Mouse (Mus musculus) heart, embryonic 10.5 days (tissue): ENCODE data around the gene Ebf3. TPM values are rescaled to one million over a fixed set of nuclear protein-coding genes. Genes with fewer than 3 reads are reported as not detected.

ENCODE experiments used
- DNase-seq: peaks from one replicate; pipeline ENCODE4 v3.0.0-alpha.2; 2017; ENCODE audit warnings: low spot score
- H3K27ac ChIP-seq: fragments of 300-500 bp; sonication (generic); 2 replicates; pipeline ENCODE4 v1.5.1; 2016; ENCODE audit warnings: mild to moderate bottlenecking
- H3K27me3 ChIP-seq: fragments of 300-500 bp; sonication (generic); 2 replicates; pipeline ENCODE4 v1.6.1; 2016; ENCODE audit warnings: mild to moderate bottlenecking; ENCODE audit not compliant: poor library complexity, insufficient read depth, severe bottlenecking
- H3K36me3 ChIP-seq: fragments of 300-500 bp; sonication (generic); 2 replicates; pipeline ENCODE4 v1.6.1; 2016; ENCODE audit warnings: mild to moderate bottlenecking, moderate library complexity
- H3K4me1 ChIP-seq: fragments of 300-500 bp; sonication (generic); 2 replicates; pipeline ENCODE4 v1.6.1; 2016; ENCODE audit warnings: mild to moderate bottlenecking
- H3K4me3 ChIP-seq: fragments of 300-500 bp; sonication (generic); 2 replicates; pipeline ENCODE4 v1.5.1; 2016; ENCODE audit warnings: mild to moderate bottlenecking, moderate library complexity
- H3K9me3 ChIP-seq: fragments of 300-500 bp; sonication (generic); 2 replicates; pipeline ENCODE4 v1.6.1; 2016; ENCODE audit warnings: mild to moderate bottlenecking, moderate library complexity
- WGBS: fragments of 180-500 bp; shearing (Covaris S2); methylation state at CpG from one replicate; pipeline ENCODE4 v1.1.7; 2016; 5-methylcytosine and 5-hydroxymethylcytosine counted together
- polyA plus RNA-seq: library from polyadenylated mRNA; unstranded; fragments of >200 nt; fragmentation: Nextera tagmentation; extraction: Ambion mirVana; gene quantifications from 2 replicates; pipeline ENCODE4 v1.2.1, GENCODE M21; 2016

Gene Ebf3
- polyA plus RNA-seq, 1 experiment from 2014 or later, result 3.5 TPM

GRCm38 (mm10) chr7:137297131-137297530 lies 17.1 kb downstream of the Ebf3 start:
- no peak for DNase-seq

DNA sequence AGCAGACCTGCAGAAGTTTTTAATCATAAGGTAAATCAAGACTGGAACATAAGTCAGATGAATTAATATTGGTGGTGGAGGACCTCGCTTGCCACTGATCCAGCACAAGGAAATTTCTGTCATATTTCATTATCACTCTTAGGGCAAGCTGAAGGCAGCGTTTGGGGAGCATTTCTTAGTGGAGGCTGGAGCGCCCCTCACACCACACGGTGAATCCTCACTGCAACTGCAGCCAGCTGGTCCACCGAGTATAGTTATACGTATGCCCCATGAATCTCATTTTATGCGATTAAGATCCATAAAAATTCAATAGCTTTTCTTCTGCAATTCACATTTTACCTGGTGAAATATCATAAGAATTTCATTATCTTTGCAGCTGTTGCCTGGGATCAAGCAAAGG lies 18.6 kb downstream of the Ebf3 start:
- no peak for DNase-seq
- Histone ChIP-seq H3K27ac (no peak overlapping the region), H3K9me3 (no peaks in the 10 kb centered on the region), H3K4me1 (peaks cover 14% of the 10 kb centered on the region; the same call in 1 of the 2 replicates), H3K36me3 (no peaks in the 10 kb centered on the region), H3K4me3 (no peak overlapping the region), H3K27me3 (peaks cover 38% of the 10 kb centered on the region)
- 79% methylated on average over 7 of the region's 7 CpGs for WGBS

More at GRCm38 (mm10) chr7:137297131-137297530, 17.1 kb downstream of the Ebf3 start:
- no peak overlapping the region for H3K27ac ChIP-seq
- peaks cover 27% of the 10 kb centered on the region for H3K4me1 ChIP-seq
- 62% methylated on average over 7 of the region's 7 CpGs for WGBS
- H3K36me3 ChIP-seq, result no peaks in the 10 kb centered on the region
- H3K4me3 ChIP-seq, result no peak overlapping the region
- no peaks in the 10 kb centered on the region for H3K9me3 ChIP-seq
- peaks cover 38% of the 10 kb centered on the region for H3K27me3 ChIP-seq

GRCm38 (mm10) chr7:137294446-137294845 lies 19.8 kb downstream of the Ebf3 start:
- H3K4me3 ChIP-seq, result no peak overlapping the region
- no peaks in the 10 kb centered on the region for H3K36me3 ChIP-seq
- no peaks in the 10 kb centered on the region for H3K9me3 ChIP-seq
- 87% methylated on average over 7 of the region's 7 CpGs for WGBS
- no peak for DNase-seq
- H3K4me1 ChIP-seq, result peaks cover 6% of the 10 kb centered on the region; the same call in 1 of the 2 replicates
- H3K27me3 ChIP-seq, result peaks cover 26% of the 10 kb centered on the region
- H3K27ac ChIP-seq, result no peak overlapping the region

GRCm38 (mm10) chr7:137289290-137289957 lies 24.8 kb downstream of the Ebf3 start:
- no peak overlapping the region for H3K4me3 ChIP-seq
- 45% methylated on average over 3 of the region's 3 CpGs for WGBS

DNA sequence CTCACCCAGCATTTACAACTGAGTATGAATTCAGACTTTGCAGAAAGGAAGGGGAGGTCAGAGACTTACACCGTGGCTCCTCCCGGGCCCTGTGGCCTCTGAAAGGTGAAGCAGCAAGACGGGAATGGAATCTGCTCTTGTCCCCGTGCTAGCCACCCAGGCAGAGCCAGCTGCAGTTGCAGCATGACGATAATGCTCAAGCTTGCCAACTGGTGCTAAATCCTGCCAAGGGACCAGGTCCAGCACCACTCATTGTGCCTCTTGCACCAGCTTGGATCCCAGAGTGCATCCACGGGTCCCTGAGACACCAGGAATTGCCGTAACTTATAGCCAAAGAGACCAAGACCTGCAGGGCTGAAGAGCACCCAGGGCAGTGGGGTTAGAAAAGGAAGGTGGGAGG lies 36.1 kb downstream of the Ebf3 start:
- Histone ChIP-seq H3K9me3 (no peaks in the 10 kb centered on the region), H3K36me3 (no peaks in the 10 kb centered on the region), H3K27ac (no peak overlapping the region), H3K4me3 (no peak overlapping the region), H3K4me1 (peaks cover 14% of the 10 kb centered on the region), H3K27me3 (peaks cover 36% of the 10 kb centered on the region)
- no peak for DNase-seq
- WGBS, result 79% methylated on average over 7 of the region's 7 CpGs

More at GRCm38 (mm10) chr7:137289290-137289957, 24.8 kb downstream of the Ebf3 start:
- Histone ChIP-seq H3K9me3 (no peaks in the 10 kb centered on the region), H3K4me1 (peaks cover 5% of the 10 kb centered on the region; the same call in 1 of the 2 replicates), H3K27ac (no peak overlapping the region), H3K36me3 (no peaks in the 10 kb centered on the region), H3K27me3 (no peaks in the 10 kb centered on the region)
- DNase-seq, result no peak

DNA sequence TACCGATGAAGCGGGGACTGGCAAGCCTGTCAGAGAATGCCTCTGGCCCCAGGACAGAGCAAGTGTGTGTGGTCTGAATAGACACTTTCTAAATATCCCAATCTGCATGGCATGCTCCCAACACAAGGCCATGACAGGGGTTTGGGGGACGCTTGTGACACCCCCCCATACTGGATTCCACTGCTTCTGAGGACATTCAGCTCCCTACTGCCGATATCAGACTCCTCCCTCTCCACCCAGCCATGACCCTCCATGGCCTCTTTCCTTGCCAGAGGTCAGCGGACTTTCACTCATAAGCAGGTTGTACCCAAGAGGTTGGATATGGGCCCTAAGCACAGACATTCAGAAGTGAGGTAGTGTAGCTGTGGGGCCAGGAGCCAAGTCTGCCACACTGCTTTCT lies 36.5 kb downstream of the Ebf3 start:
- H3K27me3 ChIP-seq, result peaks cover 36% of the 10 kb centered on the region
- WGBS, result 81% methylated on average over 5 of the region's 5 CpGs
- H3K36me3 ChIP-seq, result no peaks in the 10 kb centered on the region

GRCm38 (mm10) chr7:137272252-137272651 lies 42.0 kb downstream of the Ebf3 start:
- Histone ChIP-seq H3K27ac (no peak overlapping the region), H3K27me3 (peaks cover 56% of the 10 kb centered on the region), H3K36me3 (no peaks in the 10 kb centered on the region), H3K4me1 (peaks cover 26% of the 10 kb centered on the region), H3K9me3 (no peaks in the 10 kb centered on the region), H3K4me3 (no peak overlapping the region)
- DNase-seq, result no peak
- 85% methylated on average over 10 of the region's 10 CpGs for WGBS

More for the DNA sequence above, 36.5 kb downstream of the Ebf3 start:
- H3K4me3 ChIP-seq, result no peak overlapping the region
- DNase-seq, result no peak
- H3K4me1 ChIP-seq, result peaks cover 14% of the 10 kb centered on the region
- no peak overlapping the region for H3K27ac ChIP-seq
- H3K9me3 ChIP-seq, result no peaks in the 10 kb centered on the region

- no peaks in the 10 kb centered on the region for H3K9me3 ChIP-seq
- WGBS, result 59% methylated on average over 8 of the region's 8 CpGs
- no peaks in the 10 kb centered on the region for H3K36me3 ChIP-seq
- no peak overlapping the region for H3K27ac ChIP-seq
- peaks cover 32% of the 10 kb centered on the region for H3K4me1 ChIP-seq
- no peak for DNase-seq
- peaks cover 57% of the 10 kb centered on the region for H3K27me3 ChIP-seq
- H3K4me3 ChIP-seq, result no peak overlapping the region
Observed at GRCm38 (mm10) chr7:137268452-137269155, 45.6 kb downstream of the Ebf3 start.

DNA sequence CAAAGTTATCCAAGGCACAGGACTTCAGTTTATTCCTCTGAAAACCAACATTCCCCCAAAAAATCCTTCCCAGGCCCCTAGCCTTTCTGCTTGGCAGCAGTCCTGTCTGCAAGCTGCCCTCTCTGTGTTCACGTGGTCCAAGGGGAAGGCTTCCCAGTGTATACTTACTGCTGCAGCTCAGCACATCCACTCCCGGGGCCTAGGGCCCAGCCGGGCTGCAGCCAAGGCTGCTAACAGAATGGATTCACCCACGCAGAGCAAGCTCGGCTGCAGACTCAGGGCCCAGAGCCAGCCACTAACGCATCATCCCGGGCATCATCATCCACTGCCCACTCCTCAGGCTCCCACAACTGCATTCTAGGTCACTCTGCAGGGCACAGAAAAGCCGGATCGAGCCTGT lies 46.8 kb downstream of the Ebf3 start:
- H3K27ac ChIP-seq, result no peak overlapping the region; the same call in 1 of the 2 replicates
- H3K4me1 ChIP-seq, result peaks cover 32% of the 10 kb centered on the region
- no peak for DNase-seq
- peaks cover 55% of the 10 kb centered on the region for H3K27me3 ChIP-seq
- H3K36me3 ChIP-seq, result no peaks in the 10 kb centered on the region
- H3K4me3 ChIP-seq, result no peak overlapping the region
- H3K9me3 ChIP-seq, result no peaks in the 10 kb centered on the region
- WGBS, result 75% methylated on average over 9 of the region's 9 CpGs

GRCm38 (mm10) chr7:137266575-137266974 lies 47.7 kb downstream of the Ebf3 start:
- 7% methylated on average over 17 of the region's 17 CpGs for WGBS
- DNase-seq, result no peak
- H3K27me3 ChIP-seq, result peaks cover 53% of the 10 kb centered on the region
- H3K4me3 ChIP-seq, result peak overlapping the region; percentile 36
- H3K36me3 ChIP-seq, result no peaks in the 10 kb centered on the region
- peaks cover 32% of the 10 kb centered on the region for H3K4me1 ChIP-seq
- H3K9me3 ChIP-seq, result no peaks in the 10 kb centered on the region
- peak overlapping the region; percentile 64; the same call in 1 of the 2 replicates for H3K27ac ChIP-seq

- Histone ChIP-seq H3K36me3 (no peaks in the 10 kb centered on the region), H3K27me3 (peaks cover 55% of the 10 kb centered on the region), H3K4me1 (peaks cover 19% of the 10 kb centered on the region), H3K4me3 (no peak overlapping the region), H3K9me3 (no peaks in the 10 kb centered on the region), H3K27ac (no peak overlapping the region)
- WGBS, result 85% methylated on average over 8 of the region's 8 CpGs
- no peak for DNase-seq
Observed at GRCm38 (mm10) chr7:137262330-137262729, 51.9 kb downstream of the Ebf3 start.

DNA sequence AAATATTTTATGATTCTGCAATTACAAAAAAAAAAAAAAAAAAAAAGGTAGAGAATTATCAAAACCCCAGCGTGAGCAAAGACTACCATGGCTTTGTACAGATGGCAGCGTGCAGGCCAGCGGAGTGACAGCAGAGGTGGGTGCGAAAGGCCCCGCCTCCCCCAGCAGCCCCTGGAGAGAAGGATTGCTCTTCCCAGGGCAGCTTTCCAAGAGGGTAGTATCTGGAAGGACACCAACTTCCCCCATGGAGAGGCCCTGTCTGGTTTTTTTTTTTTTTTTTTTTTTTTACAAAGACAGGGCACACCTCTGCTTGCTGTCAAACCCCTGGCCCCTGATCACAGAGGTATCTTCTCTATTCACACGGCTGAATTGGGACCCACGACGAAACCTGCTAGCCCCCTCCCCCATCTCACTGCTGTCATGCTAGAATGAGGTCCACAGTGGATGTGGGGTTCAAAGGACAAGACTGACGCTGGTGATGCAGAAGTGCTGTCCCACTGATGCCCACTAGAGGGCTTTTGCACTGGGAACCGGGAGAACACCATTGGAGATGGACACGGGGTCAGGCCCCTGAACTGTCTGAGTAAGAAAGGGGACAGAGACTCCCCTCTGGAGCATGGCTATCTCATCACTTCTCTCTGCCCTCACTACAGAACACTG lies 67.9 kb downstream of the Ebf3 start:
- no peak overlapping the region for H3K27ac ChIP-seq
- peaks cover 9% of the 10 kb centered on the region; the same call in 1 of the 2 replicates for H3K4me1 ChIP-seq
- peak; percentile 84 for DNase-seq
- H3K27me3 ChIP-seq, result peaks cover 44% of the 10 kb centered on the region
- no peak overlapping the region for H3K4me3 ChIP-seq
- H3K36me3 ChIP-seq, result no peaks in the 10 kb centered on the region
- H3K9me3 ChIP-seq, result no peaks in the 10 kb centered on the region
- WGBS, result 41% methylated on average over 11 of the region's 11 CpGs

GRCm38 (mm10) chr7:137244839-137245238 lies 69.4 kb downstream of the Ebf3 start:
- DNase-seq, result no peak
- WGBS, result 76% methylated on average over 7 of the region's 7 CpGs
- Histone ChIP-seq H3K4me3 (no peak overlapping the region), H3K27ac (no peak overlapping the region), H3K36me3 (no peaks in the 10 kb centered on the region), H3K9me3 (no peaks in the 10 kb centered on the region), H3K27me3 (peaks cover 38% of the 10 kb centered on the region), H3K4me1 (peaks cover 10% of the 10 kb centered on the region; the same call in 1 of the 2 replicates)
